Mouse (Mus musculus) liver, embryonic 16.5 days (tissue): ENCODE measurements around the gene Map7. TPM values are rescaled to one million over a fixed set of nuclear protein-coding genes. Genes with fewer than 3 reads are reported as not detected.
A peak's percentile ranks its signal among the peaks of the same experiment; 100 is the strongest.

Experiments used
- ATAC-seq: fragments of 200-750 bp; cut with Nextera tagmentation; 2 replicates; pipeline ENCODE4 v1.8.0; 2017; ENCODE audit warnings: low read depth, mild to moderate bottlenecking, moderate number of reproducible peaks, moderate library complexity
- H3K27ac ChIP-seq: fragments of 300-500 bp; sonication (generic); 2 replicates; pipeline ENCODE4 v1.5.1; 2014; ENCODE audit warnings: mild to moderate bottlenecking, low read length
- H3K27me3 ChIP-seq: fragments of 300-500 bp; sonication (generic); 2 replicates; pipeline ENCODE4 v1.6.1; 2014; ENCODE audit warnings: low read depth, low read length, mixed read lengths; ENCODE audit not compliant: control insufficient read depth, insufficient read depth
- H3K36me3 ChIP-seq: fragments of 300-500 bp; sonication (generic); 2 replicates; pipeline ENCODE4 v1.6.1; 2014; ENCODE audit warnings: mild to moderate bottlenecking; ENCODE audit not compliant: control insufficient read depth, insufficient read depth
- H3K4me1 ChIP-seq: fragments of 300-500 bp; sonication (generic); 2 replicates; pipeline ENCODE4 v1.6.1; 2014; ENCODE audit warnings: low read depth, low read length, mixed read lengths; ENCODE audit not compliant: control insufficient read depth
- H3K4me2 ChIP-seq: fragments of 300-500 bp; sonication (generic); 2 replicates; pipeline ENCODE4 v1.6.1; 2014; ENCODE audit warnings: low read depth, low read length, mixed read lengths
- H3K4me3 ChIP-seq: fragments of 300-500 bp; sonication (generic); 2 replicates; pipeline ENCODE4 v1.5.1; 2014; ENCODE audit warnings: low read depth, mild to moderate bottlenecking, low read length
- H3K9ac ChIP-seq: fragments of 300-500 bp; sonication (generic); 2 replicates; pipeline ENCODE4 v1.6.1; 2014; ENCODE audit warnings: low read depth, low read length
- H3K9me3 ChIP-seq: fragments of 300-500 bp; sonication (generic); replicated peaks from 2 replicates; pipeline ENCODE4 v1.6.1; 2016; ENCODE audit warnings: low read length; ENCODE audit not compliant: control insufficient read depth
- WGBS: fragments of 180-500 bp; shearing (Covaris S2); extraction: QIAGEN DNeasy Blood & Tissue Kit; methylation state at CpG from one replicate; pipeline ENCODE4 v1.1.7; 2014; ENCODE audit not compliant: insufficient replicate concordance; 5-methylcytosine and 5-hydroxymethylcytosine counted together
- polyA plus RNA-seq: library from polyadenylated mRNA; unstranded; fragments of >200 nt; fragmentation: Nextera tagmentation; extraction: Ambion mirVana; gene quantifications from 2 replicates; pipeline ENCODE4 v1.2.1, GENCODE M21; 2015

Gene Map7
- polyA plus RNA-seq, 1 experiment from 2014 or later: 5.3 TPM

GRCm38 (mm10) chr10:20245082-20245481 lies 96.8 kb downstream of the Map7 start:
- ATAC-seq: no peak
- Histone ChIP-seq H3K27me3 (no peaks in the 10 kb centered on the region), H3K4me2 (no peak overlapping the region), H3K4me1 (no peaks in the 10 kb centered on the region), H3K9ac (no peak overlapping the region), H3K36me3 (no peaks in the 10 kb centered on the region), H3K4me3 (no peak overlapping the region), H3K9me3 (no peaks in the 10 kb centered on the region), H3K27ac (no peak overlapping the region)
- WGBS: 84% methylated on average over 11 of the region's 11 CpGs

DNA sequence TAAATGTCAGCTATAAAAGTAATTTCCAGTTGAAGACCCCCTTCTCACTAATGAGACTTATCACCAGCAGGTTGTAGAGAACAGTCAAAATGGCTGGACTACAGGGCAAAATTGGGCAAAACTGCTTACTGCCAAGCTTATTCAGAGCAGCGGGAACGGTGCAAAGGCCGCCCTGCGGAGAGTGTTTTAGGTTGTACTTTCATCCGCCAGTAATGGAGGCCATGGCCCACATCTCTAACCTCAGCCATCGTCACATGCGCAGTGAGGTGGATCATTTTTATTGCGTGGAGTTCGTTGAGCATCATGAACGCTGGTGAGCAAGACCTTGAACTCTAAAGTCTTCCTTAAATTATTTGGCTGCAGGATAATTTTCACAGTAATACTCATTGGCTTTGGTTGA lies 100.8 kb downstream of the Map7 start:
- H3K4me1 ChIP-seq: no peaks in the 10 kb centered on the region
- H3K27ac ChIP-seq: no peak overlapping the region
- ATAC-seq: no peak
- 81% methylated on average over 10 of the region's 10 CpGs for WGBS
- no peak overlapping the region for H3K4me2 ChIP-seq
- H3K27me3 ChIP-seq: no peaks in the 10 kb centered on the region
- H3K4me3 ChIP-seq: no peak overlapping the region
- H3K36me3 ChIP-seq: no peaks in the 10 kb centered on the region
- no peak overlapping the region for H3K9ac ChIP-seq
- no peaks in the 10 kb centered on the region for H3K9me3 ChIP-seq

DNA sequence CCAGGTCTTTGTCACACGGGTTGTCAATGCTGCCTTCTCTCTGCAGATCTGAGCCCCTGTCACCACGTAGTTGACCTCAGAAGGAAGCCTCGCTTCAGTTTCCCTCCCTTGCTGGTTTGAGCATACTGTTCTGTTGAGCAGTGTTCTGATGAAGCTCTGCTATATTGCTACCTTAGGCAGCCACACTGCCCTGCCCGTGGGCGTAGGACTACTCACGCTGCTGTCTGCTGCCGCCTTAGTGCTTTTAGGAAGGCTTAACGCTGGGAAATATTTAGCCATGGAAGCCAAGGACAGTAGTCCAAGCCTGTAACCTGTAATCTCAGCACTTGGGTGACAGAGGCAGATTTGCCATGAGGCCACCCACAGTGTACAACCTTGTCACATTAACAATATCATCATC lies 107.3 kb downstream of the Map7 start:
- H3K4me1 ChIP-seq: peaks cover 3% of the 10 kb centered on the region; the same call in 1 of the 2 replicates
- H3K9ac ChIP-seq: no peak overlapping the region
- H3K4me3 ChIP-seq: no peak overlapping the region
- H3K36me3 ChIP-seq: no peaks in the 10 kb centered on the region
- no peaks in the 10 kb centered on the region for H3K9me3 ChIP-seq
- WGBS: 80% methylated on average over 8 of the region's 8 CpGs
- H3K4me2 ChIP-seq: no peak overlapping the region
- no peak overlapping the region for H3K27ac ChIP-seq
- no peaks in the 10 kb centered on the region for H3K27me3 ChIP-seq
- no peak for ATAC-seq

DNA sequence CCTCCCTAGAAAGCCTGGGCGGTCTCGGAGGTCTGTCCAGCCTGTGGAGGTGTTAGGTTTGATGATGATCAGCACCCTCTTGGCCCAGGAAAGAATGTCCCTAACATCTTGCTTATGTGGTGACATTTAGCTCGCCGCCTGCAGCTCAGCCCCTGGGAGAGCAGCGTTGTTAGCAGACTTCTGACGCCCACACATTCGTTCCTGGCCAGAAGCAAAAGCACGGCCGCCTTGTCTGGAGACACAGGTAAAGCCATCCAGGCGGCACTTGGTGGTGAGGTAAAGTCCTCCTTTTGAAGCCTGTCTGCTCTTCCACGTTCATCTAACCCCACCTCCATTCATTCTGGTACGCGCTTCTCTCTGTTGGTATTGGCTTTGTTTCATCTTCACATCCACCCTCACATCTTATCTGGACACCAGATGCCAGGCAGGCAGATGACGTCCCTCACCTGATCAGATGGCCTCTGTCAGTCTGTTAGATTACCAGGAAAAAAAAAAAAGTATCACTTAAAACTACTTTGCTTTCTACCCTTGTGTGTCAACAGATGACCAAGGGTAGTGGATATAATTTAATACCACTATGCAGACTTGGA lies 108.9 kb downstream of the Map7 start:
- H3K27ac ChIP-seq: no peak overlapping the region
- no peak overlapping the region for H3K4me2 ChIP-seq
- H3K9ac ChIP-seq: no peak overlapping the region
- H3K27me3 ChIP-seq: no peaks in the 10 kb centered on the region
- no peaks in the 10 kb centered on the region for H3K9me3 ChIP-seq
- no peaks in the 10 kb centered on the region for H3K36me3 ChIP-seq
- WGBS: 68% methylated on average over 14 of the region's 14 CpGs
- peaks cover 3% of the 10 kb centered on the region; the same call in 1 of the 2 replicates for H3K4me1 ChIP-seq
- ATAC-seq: no peak
- H3K4me3 ChIP-seq: no peak overlapping the region

- Histone ChIP-seq H3K4me1 (peaks cover 3% of the 10 kb centered on the region; the same call in 1 of the 2 replicates), H3K9ac (no peak overlapping the region), H3K36me3 (no peaks in the 10 kb centered on the region), H3K4me3 (no peak overlapping the region), H3K4me2 (no peak overlapping the region), H3K9me3 (no peaks in the 10 kb centered on the region), H3K27ac (no peak overlapping the region), H3K27me3 (no peaks in the 10 kb centered on the region)
- WGBS: 73% methylated on average over 15 of the region's 15 CpGs
- ATAC-seq: peak; percentile 45; the same call in 1 of the 2 replicates
Measured at GRCm38 (mm10) chr10:20257721-20258720, 109.8 kb downstream of the Map7 start.

DNA sequence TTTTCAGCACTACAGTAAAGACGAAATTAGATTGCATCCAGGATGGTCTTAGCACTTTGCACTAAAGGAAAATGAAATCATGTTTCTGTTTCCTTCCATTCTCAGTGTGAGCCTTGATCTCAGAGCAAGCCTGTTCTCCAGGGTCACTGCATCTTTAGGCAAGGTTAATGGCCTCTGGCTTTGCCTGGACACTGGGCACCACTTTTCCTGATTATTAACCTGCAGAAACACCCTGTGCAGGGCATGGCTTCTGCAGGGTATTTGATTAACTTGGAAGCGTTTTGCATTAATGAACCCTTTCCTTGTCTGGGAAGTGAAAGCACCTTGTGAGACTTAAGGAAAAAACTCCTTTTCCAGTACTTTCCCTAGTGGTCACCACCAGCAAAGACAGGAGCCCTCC lies 111.2 kb downstream of the Map7 start:
- Histone ChIP-seq H3K9ac (no peak overlapping the region), H3K9me3 (no peaks in the 10 kb centered on the region), H3K27ac (no peak overlapping the region), H3K4me2 (no peak overlapping the region), H3K4me3 (no peak overlapping the region), H3K27me3 (no peaks in the 10 kb centered on the region), H3K4me1 (peaks cover 3% of the 10 kb centered on the region; the same call in 1 of the 2 replicates), H3K36me3 (no peaks in the 10 kb centered on the region)
- WGBS: 63% methylated on average over 2 of the region's 2 CpGs
- no peak for ATAC-seq

DNA sequence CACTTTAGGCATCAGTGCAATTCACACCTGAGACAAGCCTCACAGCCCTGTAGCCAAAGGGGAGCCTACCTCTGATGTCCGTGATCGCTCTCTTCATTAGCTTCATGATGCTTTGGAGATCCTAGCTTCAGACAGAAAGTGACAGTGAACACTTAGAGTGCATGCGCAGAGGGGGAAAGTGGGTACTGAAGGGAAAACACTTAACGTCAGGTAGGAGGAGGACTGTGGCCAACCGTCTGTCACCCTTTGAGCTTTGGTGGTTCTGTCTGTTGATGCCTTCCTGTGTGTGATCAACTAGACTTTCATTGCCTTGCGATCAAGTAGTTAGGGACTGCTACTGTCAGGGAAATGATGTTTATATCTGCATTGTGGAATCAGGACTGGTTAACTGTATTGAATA lies 114.6 kb downstream of the Map7 start:
- no peaks in the 10 kb centered on the region; the same call in 1 of the 2 replicates for H3K4me1 ChIP-seq
- H3K9ac ChIP-seq: no peak overlapping the region
- no peaks in the 10 kb centered on the region for H3K27me3 ChIP-seq
- no peaks in the 10 kb centered on the region for H3K36me3 ChIP-seq
- WGBS: 77% methylated on average over 6 of the region's 6 CpGs
- H3K9me3 ChIP-seq: no peaks in the 10 kb centered on the region
- no peak overlapping the region for H3K4me2 ChIP-seq
- no peak overlapping the region for H3K27ac ChIP-seq
- no peak overlapping the region for H3K4me3 ChIP-seq
- no peak for ATAC-seq

DNA sequence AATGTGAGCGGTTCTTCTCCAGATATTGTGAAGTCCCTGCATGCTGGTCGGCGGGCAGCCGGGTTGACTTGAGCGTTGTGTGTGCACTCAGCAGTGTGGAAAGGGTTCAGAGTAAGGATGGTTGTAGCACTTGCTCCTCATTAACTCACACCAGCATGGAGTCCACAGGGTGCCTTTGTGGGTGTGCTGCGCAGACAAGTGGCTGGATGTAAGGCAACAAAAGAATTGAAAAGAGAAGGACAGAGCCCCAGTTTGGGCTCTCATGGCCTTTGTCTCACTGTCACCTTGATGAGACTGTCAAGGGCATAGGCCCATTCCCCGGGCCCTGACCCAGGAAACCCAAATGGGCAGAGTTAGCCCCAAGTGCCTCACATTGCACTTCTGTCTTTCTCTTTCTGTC lies 116.2 kb downstream of the Map7 start:
- H3K27ac ChIP-seq: no peak overlapping the region
- no peaks in the 10 kb centered on the region for H3K9me3 ChIP-seq
- H3K4me2 ChIP-seq: no peak overlapping the region
- no peak overlapping the region for H3K9ac ChIP-seq
- 82% methylated on average over 7 of the region's 7 CpGs for WGBS
- H3K36me3 ChIP-seq: no peaks in the 10 kb centered on the region
- no peaks in the 10 kb centered on the region for H3K4me1 ChIP-seq
- H3K27me3 ChIP-seq: no peaks in the 10 kb centered on the region
- no peak for ATAC-seq
- H3K4me3 ChIP-seq: no peak overlapping the region

GRCm38 (mm10) chr10:20267032-20267431 lies 118.8 kb downstream of the Map7 start:
- ATAC-seq: no peak
- no peaks in the 10 kb centered on the region for H3K27me3 ChIP-seq
- no peak overlapping the region for H3K27ac ChIP-seq
- no peak overlapping the region for H3K4me2 ChIP-seq
- H3K9ac ChIP-seq: no peak overlapping the region
- 59% methylated on average over 10 of the region's 10 CpGs for WGBS
- no peaks in the 10 kb centered on the region for H3K4me1 ChIP-seq
- no peaks in the 10 kb centered on the region; the same call in 1 of the 2 replicates for H3K36me3 ChIP-seq
- H3K4me3 ChIP-seq: no peak overlapping the region
- no peaks in the 10 kb centered on the region for H3K9me3 ChIP-seq
